Mouse (Mus musculus): Measurements from ENCODE around the gene Yars2. TPM values are rescaled to one million over a fixed set of nuclear protein-coding genes. Genes with fewer than 3 reads are reported as not detected.
A peak's percentile ranks its signal among the peaks of the same experiment; 100 is the strongest.

Yars2 gene
- 41.0 and 49.3 TPM in 2 replicates for polyA plus RNA-seq (2012; ENCODE audit: insufficient read depth, insufficient read length, missing spikeins)

DNA sequence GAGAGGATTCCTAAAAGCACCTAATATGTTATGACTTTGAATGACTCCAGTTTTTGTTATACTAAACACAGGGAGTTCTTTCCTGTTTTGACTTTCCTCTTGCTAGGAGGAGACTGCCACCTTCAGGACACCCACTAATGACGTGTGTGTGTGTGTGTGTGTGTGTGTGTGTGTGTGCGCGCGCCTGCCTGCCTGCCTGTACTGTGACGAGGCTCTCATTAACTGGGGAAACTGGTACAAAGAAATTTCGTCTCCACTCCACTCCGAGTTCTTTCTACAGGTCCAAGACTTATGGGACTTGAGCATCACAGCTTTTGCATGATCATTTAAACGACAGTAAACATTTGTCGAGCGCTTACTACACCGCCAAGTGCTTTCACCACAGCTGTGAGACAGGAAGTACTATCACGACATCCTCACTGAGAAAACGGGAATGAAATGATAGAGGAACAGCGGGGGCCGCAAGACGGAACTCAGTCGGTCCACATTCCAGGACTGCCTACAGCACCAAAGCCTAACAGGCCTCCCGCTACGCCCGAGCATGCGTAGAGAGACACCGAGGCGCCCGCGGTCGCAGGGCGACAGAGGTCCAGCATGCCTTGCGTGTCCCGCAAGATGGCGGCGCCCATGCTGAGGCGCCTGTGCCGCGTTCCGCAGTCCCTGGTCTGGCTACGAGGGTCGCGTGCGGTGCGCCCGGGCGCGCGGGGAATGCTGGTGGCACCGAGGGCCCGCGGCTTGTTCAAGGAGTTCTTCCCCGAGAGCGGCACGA is at the start of gene Yars2:
Gene Yars2 (plus strand): TSS at position 597 of the 769 bp plus-strand sequence.
- Histone ChIP-seq H3K4me1 (ENCODE audit: control insufficient read depth, insufficient read depth, insufficient read length, low read length) (no peaks in the 10 kb centered on the region), H3K4me3 (ENCODE audit: insufficient read depth, low read depth, low read length) (peak within 1 kb of the TSS; percentile 81), H3K27ac (replicated peaks; ENCODE audit: low read depth, low read length) (peak within 1 kb of the TSS; percentile 96)

- Histone ChIP-seq H3K27ac (replicated peaks; ENCODE audit: low read depth, low read length) (no peak overlapping the region), H3K4me1 (ENCODE audit: control insufficient read depth, insufficient read depth, insufficient read length, low read length) (no peaks in the 10 kb centered on the region), H3K4me3 (ENCODE audit: insufficient read depth, low read depth, low read length) (no peak overlapping the region)
These were observed 49.3 kb upstream of the Yars2 start for GRCm38 (mm10) chr16:16253326-16254074.

GRCm38 (mm10) chr16:16255217-16255616 is 47.5 kb upstream of the Yars2 start:
- H3K27ac ChIP-seq (replicated peaks; ENCODE audit: low read depth, low read length), result no peak overlapping the region
- no peaks in the 10 kb centered on the region for H3K4me1 ChIP-seq (ENCODE audit: control insufficient read depth, insufficient read depth, insufficient read length, low read length)
- H3K4me3 ChIP-seq (ENCODE audit: insufficient read depth, low read depth, low read length), result no peak overlapping the region

DNA sequence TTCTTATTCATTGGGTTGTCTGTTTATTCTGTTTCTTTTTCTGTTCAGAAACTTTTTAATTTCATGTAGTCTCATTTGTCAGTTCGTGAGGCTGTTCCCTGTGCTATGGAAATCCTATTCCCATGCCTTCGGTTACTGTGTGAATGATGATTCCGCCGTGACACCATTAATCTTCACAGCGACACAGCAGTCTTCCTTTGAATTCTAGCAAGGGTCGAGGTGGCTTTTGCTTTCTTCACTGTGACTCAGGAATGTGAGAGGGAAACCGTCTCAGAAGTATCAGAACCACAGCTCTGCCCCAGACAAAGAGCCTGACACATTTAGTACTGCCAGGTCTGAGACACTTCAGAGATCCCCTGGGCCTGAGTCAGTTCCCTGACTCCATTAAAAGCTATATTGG is 46.9 kb upstream of the Yars2 start:
- Histone ChIP-seq H3K4me3 (ENCODE audit: insufficient read depth, low read depth, low read length) (no peak overlapping the region), H3K4me1 (ENCODE audit: control insufficient read depth, insufficient read depth, insufficient read length, low read length) (no peaks in the 10 kb centered on the region), H3K27ac (replicated peaks; ENCODE audit: low read depth, low read length) (no peak overlapping the region)

DNA sequence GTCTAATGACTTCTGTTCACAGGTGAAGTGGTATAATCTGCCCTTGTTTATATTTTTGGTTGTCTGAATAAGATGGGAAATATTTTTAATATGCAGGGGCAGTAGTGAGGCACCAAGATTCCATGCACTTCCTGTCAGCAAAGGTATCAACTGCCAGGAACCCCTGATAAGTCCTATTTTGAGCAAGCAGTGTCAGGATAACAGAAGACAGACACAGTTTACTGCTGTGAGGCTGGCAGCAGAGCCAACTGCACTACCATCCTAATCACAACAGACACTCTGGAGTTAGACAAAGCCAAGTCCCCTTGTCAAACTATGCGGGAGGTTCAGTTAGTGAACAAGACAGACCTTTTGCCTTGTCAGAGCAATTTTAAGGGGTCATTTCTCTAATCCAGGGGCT is 46.1 kb upstream of the Yars2 start:
- Histone ChIP-seq H3K4me3 (ENCODE audit: insufficient read depth, low read depth, low read length) (no peak overlapping the region), H3K4me1 (ENCODE audit: control insufficient read depth, insufficient read depth, insufficient read length, low read length) (no peaks in the 10 kb centered on the region), H3K27ac (replicated peaks; ENCODE audit: low read depth, low read length) (no peak overlapping the region)

DNA sequence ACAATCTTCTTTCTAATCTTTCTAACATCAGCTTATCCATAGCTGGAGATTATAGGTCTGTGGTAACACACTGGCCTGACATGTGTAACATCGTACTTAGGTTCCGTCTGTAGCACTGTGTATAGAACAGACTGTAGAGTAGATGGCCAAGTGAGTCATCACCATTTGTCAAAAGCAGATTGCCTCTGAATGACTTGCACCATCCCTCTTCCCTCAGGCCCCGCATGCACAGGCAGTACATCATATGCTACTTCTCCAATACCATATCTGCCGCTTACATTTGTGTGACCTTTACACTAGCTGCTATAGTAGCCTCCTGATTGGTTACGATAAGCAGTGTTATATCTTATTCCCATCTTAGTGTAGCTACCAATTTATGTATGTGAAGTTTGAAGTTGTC is 41.9 kb upstream of the Yars2 start:
- H3K4me1 ChIP-seq (ENCODE audit: control insufficient read depth, insufficient read depth, insufficient read length, low read length), result no peaks in the 10 kb centered on the region
- H3K4me3 ChIP-seq (ENCODE audit: insufficient read depth, low read depth, low read length), result no peak overlapping the region
- H3K27ac ChIP-seq (replicated peaks; ENCODE audit: low read depth, low read length), result no peak overlapping the region

DNA sequence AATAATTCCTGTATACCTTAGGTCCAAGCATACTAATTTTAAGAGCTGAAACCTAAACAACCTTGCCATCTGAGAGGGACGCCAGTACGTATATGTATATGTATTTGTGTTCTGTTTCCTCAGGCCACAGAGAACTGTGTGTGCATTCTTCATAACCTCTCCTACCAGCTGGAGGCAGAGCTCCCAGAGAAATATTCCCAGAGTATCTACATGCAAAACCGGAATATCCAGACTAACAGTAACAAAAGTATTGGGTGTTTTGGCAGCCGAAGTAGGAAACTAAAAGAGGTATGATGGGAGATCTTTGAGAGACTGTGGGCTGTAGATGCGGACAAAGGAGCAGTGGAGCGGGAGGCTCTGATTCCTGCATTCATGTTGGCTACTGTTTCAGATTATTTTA is 41.3 kb upstream of the Yars2 start:
- H3K27ac ChIP-seq (replicated peaks; ENCODE audit: low read depth, low read length), result no peak overlapping the region
- no peak overlapping the region for H3K4me3 ChIP-seq (ENCODE audit: insufficient read depth, low read depth, low read length)
- H3K4me1 ChIP-seq (ENCODE audit: control insufficient read depth, insufficient read depth, insufficient read length, low read length), result no peaks in the 10 kb centered on the region

GRCm38 (mm10) chr16:16262436-16262835 is 40.3 kb upstream of the Yars2 start:
- no peaks in the 10 kb centered on the region for H3K4me1 ChIP-seq (ENCODE audit: control insufficient read depth, insufficient read depth, insufficient read length, low read length)
- H3K27ac ChIP-seq (replicated peaks; ENCODE audit: low read depth, low read length), result no peak overlapping the region
- H3K4me3 ChIP-seq (ENCODE audit: insufficient read depth, low read depth, low read length), result no peak overlapping the region

- H3K4me1 ChIP-seq (ENCODE audit: control insufficient read depth, insufficient read depth, insufficient read length, low read length), result no peaks in the 10 kb centered on the region
- no peak overlapping the region for H3K27ac ChIP-seq (replicated peaks; ENCODE audit: low read depth, low read length)
- no peak overlapping the region for H3K4me3 ChIP-seq (ENCODE audit: insufficient read depth, low read depth, low read length)
These were observed 29.8 kb upstream of the Yars2 start for GRCm38 (mm10) chr16:16272978-16273377.

- H3K4me3 ChIP-seq (ENCODE audit: insufficient read depth, low read depth, low read length), result no peak overlapping the region
- no peak overlapping the region for H3K27ac ChIP-seq (replicated peaks; ENCODE audit: low read depth, low read length)
- H3K4me1 ChIP-seq (ENCODE audit: control insufficient read depth, insufficient read depth, insufficient read length, low read length), result no peaks in the 10 kb centered on the region
These were observed 29.0 kb upstream of the Yars2 start for GRCm38 (mm10) chr16:16273752-16274151.

- Histone ChIP-seq H3K27ac (replicated peaks; ENCODE audit: low read depth, low read length) (peak overlapping the region; percentile 63), H3K4me1 (ENCODE audit: control insufficient read depth, insufficient read depth, insufficient read length, low read length) (no peaks in the 10 kb centered on the region), H3K4me3 (ENCODE audit: insufficient read depth, low read depth, low read length) (peak overlapping the region; percentile 81)
These were observed 518 bp downstream of the Yars2 start for GRCm38 (mm10) chr16:16303138-16303827.

GRCm38 (mm10) chr16:16303888-16304287 is 1.1 kb downstream of the Yars2 start:
- no peaks in the 10 kb centered on the region for H3K4me1 ChIP-seq (ENCODE audit: control insufficient read depth, insufficient read depth, insufficient read length, low read length)
- H3K4me3 ChIP-seq (ENCODE audit: insufficient read depth, low read depth, low read length), result peak overlapping the region; percentile 81
- no peak overlapping the region for H3K27ac ChIP-seq (replicated peaks; ENCODE audit: low read depth, low read length)

DNA sequence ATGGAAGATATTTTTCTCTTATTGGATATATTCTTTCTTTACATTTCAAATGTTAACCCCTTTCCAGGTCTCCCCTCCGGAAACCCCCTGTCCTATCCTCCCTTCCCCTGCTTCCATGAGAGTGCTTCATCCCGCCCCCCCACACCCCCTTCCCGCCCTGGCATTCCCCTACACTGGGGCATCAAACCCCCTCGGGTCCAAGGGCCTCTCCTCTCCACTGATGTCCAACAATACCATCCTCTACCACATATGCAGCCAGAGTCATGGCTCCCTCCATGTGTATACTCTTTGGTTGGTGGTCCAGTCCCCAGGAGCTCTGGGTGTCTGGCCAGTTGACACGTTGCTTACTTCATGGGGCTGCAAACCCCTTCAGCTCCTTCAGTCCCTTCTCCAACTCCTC is 8.6 kb downstream of the Yars2 start:
- Histone ChIP-seq H3K4me1 (ENCODE audit: control insufficient read depth, insufficient read depth, insufficient read length, low read length) (no peaks in the 10 kb centered on the region), H3K27ac (replicated peaks; ENCODE audit: low read depth, low read length) (no peak overlapping the region), H3K4me3 (ENCODE audit: insufficient read depth, low read depth, low read length) (no peak overlapping the region)

GRCm38 (mm10) chr16:16325775-16326336 is 23.1 kb downstream of the Yars2 start:
- Histone ChIP-seq H3K4me3 (ENCODE audit: insufficient read depth, low read depth, low read length) (no peak overlapping the region), H3K4me1 (ENCODE audit: control insufficient read depth, insufficient read depth, insufficient read length, low read length) (no peaks in the 10 kb centered on the region)

GRCm38 (mm10) chr16:16346420-16346819 is 43.7 kb downstream of the Yars2 start:
- no peak overlapping the region for H3K4me3 ChIP-seq (ENCODE audit: insufficient read depth, low read depth, low read length)
- no peaks in the 10 kb centered on the region for H3K4me1 ChIP-seq (ENCODE audit: control insufficient read depth, insufficient read depth, insufficient read length, low read length)
- no peak overlapping the region for H3K27ac ChIP-seq (replicated peaks; ENCODE audit: low read depth, low read length)

More at GRCm38 (mm10) chr16:16325775-16326336, 23.1 kb downstream of the Yars2 start:
- no peak overlapping the region for H3K27ac ChIP-seq (replicated peaks; ENCODE audit: low read depth, low read length)
